Mouse (Mus musculus): Measurements from ENCODE around the gene Sppl2b.
A peak's percentile ranks its signal among the peaks of the same experiment; 100 is the strongest.

DNA sequence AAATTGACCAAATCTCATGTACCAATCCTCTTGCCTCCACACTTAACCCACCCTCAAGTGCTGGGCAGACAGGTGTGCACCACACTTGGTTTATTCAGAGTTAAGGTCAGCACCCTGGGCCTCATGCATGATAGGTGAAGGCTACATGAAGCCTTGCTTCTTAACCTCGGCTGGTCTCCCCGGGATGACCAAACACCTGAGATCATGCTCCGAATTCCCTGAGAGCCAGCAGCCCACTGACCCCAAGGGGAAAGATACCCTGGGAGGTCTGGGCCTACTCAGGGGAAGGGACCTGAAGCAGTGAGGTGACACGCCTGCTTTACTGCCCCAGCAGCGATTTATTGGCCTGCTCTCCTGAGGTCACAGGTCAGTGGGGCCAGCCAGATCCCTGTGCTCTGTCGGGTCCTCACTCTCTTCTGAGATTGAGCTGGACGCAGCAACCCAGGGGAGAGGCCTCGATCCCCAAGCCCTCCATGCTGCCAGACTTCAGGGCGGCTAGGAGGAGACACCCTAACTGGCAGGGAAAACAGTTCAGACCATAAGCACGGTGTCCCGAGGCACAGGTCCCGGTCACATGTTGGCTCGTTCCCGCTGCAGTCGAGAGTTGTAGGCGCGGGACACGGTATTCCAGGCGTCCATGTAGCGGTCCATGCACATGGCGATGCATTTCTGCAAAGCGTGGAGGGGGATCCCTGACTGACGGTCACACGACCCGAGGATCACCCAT, 44.7 kb downstream of the Sppl2b start:
- peak; percentile 46; the same call in 1 of the 2 replicates for TF ChIP-seq POLR2A (IDR thresholded peaks at IDR 0.05; ENCODE audit: borderline replicate concordance, control insufficient read depth, low read depth, low read length)
- no peak for TF ChIP-seq CTCF (IDR thresholded peaks at IDR 0.05; ENCODE audit: control insufficient read depth, insufficient read depth, low read length)

Measured in bone marrow, adult 2 months (tissue).